Mouse (Mus musculus) ES-Bruce4 (cell line): ENCODE data around the gene Brpf1. TPM values are rescaled to one million over a fixed set of nuclear protein-coding genes. Genes with fewer than 3 reads are reported as not detected.

Experiments used
- H3K27ac ChIP-seq: 2 replicates; pipeline ENCODE4 v1.5.1; 2012; ENCODE audit warnings: low read length, inconsistent platforms; ENCODE audit not compliant: insufficient read depth
- H3K27me3 ChIP-seq: 2 replicates; pipeline ENCODE4 v1.6.1; 2012; ENCODE audit warnings: mild to moderate bottlenecking, low read length, inconsistent platforms; ENCODE audit not compliant: control insufficient read depth, poor library complexity, insufficient read depth, severe bottlenecking
- H3K36me3 ChIP-seq: 2 replicates; pipeline ENCODE4 v1.6.1; 2012; ENCODE audit warnings: inconsistent platforms, mild to moderate bottlenecking, low read length, moderate library complexity; ENCODE audit not compliant: control insufficient read depth, poor library complexity, insufficient read depth, severe bottlenecking
- H3K4me1 ChIP-seq: one replicate; pipeline ENCODE4 v1.8.1; 2011; ENCODE audit warnings: low read length; ENCODE audit not compliant: control insufficient read depth, insufficient read depth
- H3K4me3 ChIP-seq: 2 replicates; pipeline ENCODE4 v1.5.1; 2011; ENCODE audit warnings: low read depth, mild to moderate bottlenecking, low read length
- H3K9ac ChIP-seq: 2 replicates; pipeline ENCODE4 v1.6.1; 2012; ENCODE audit warnings: low read depth, mild to moderate bottlenecking, inconsistent platforms; ENCODE audit not compliant: poor library complexity, severe bottlenecking
- H3K9me3 ChIP-seq: replicated peaks from 2 replicates; pipeline ENCODE4 v1.6.1; 2012; ENCODE audit warnings: mild to moderate bottlenecking, low read length, inconsistent platforms; ENCODE audit not compliant: control insufficient read depth, poor library complexity, insufficient read depth, severe bottlenecking
- CTCF ChIP-seq: IDR thresholded peaks from one replicate; pipeline ENCODE4 v1.8.1; 2011; ENCODE audit warnings: low read depth, low read length
- EP300 ChIP-seq: IDR thresholded peaks from 2 replicates; pipeline ENCODE4 v1.6.1; 2011; ENCODE audit warnings: low read depth, low read length; ENCODE audit not compliant: insufficient read depth
- POLR2A ChIP-seq: IDR thresholded peaks from one replicate; pipeline ENCODE4 v1.8.1; 2011; ENCODE audit warnings: low read length; ENCODE audit not compliant: insufficient read depth
- polyA plus RNA-seq: library from polyadenylated mRNA; stranded (reverse); fragments of >200 nt; gene quantifications from 2 replicates; pipeline ENCODE4 v1.2.4, GENCODE M21; 2011; ENCODE audit warnings: low read depth; ENCODE audit not compliant: missing spikeins, insufficient read depth, insufficient read length

The Brpf1 gene
- polyA plus RNA-seq, 1 experiment: 26.7 TPM

DNA sequence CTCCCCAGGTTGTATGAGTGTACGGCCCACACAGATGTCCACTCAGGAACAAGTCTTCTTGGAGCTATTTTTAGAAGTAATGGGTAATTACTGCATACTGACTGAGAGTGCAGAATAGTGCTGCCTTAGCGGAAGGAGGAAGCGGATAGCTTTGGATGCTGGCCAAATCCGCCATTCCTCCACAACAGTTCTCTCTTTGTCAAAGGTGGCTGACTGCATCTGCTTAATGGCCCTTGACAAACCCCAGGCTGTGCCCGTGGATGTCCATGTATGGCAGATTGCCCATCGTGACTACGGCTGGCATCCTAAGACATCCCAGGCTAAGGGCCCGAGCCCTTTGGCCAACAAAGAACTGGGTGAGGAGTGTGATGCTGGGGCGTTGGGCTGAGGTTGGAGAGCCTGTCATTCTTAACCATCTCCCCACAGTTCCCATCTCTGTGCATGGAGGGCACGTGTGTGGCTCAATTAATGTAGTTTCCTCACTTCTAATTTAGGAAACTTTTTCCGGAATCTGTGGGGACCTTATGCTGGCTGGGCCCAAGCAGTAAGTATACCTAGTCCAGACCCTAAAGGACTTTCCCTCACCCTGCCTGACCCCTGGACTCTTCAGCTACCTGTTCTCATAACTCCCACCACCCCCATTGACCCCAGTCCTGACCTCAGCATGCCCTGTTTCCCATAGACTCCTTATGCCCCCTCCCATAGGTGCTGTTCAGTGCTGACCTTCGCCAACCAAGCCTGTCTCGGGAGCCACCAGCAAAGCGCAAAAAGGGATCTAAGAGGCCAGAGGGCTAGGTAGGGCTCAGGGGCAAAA is 26.4 kb downstream of the Brpf1 start:
- Histone ChIP-seq H3K27me3 (no peaks in the 10 kb centered on the region), H3K4me3 (no peak overlapping the region), H3K9ac (no peak overlapping the region), H3K36me3 (peaks cover 13% of the 10 kb centered on the region; the same call in 1 of the 2 replicates), H3K9me3 (no peaks in the 10 kb centered on the region), H3K4me1 (no peaks in the 10 kb centered on the region), H3K27ac (no peak overlapping the region)
- no peak for TF ChIP-seq POLR2A
- no peak for TF ChIP-seq EP300
- no peak for TF ChIP-seq CTCF

GRCm38 (mm10) chr6:113334216-113334615 is 27.3 kb downstream of the Brpf1 start:
- Histone ChIP-seq H3K27ac (no peak overlapping the region), H3K4me3 (no peak overlapping the region), H3K27me3 (no peaks in the 10 kb centered on the region), H3K9ac (no peak overlapping the region), H3K9me3 (no peaks in the 10 kb centered on the region), H3K36me3 (peaks cover 11% of the 10 kb centered on the region; the same call in 1 of the 2 replicates), H3K4me1 (no peaks in the 10 kb centered on the region)
- TF ChIP-seq EP300 (no peak), POLR2A (no peak), CTCF (no peak)

- H3K9me3 ChIP-seq: no peaks in the 10 kb centered on the region
- no peaks in the 10 kb centered on the region for H3K4me1 ChIP-seq
- TF ChIP-seq EP300: no peak
- H3K9ac ChIP-seq: no peak overlapping the region
- H3K36me3 ChIP-seq: peaks cover 9% of the 10 kb centered on the region; the same call in 1 of the 2 replicates
- no peak overlapping the region for H3K27ac ChIP-seq
- no peak overlapping the region for H3K4me3 ChIP-seq
- H3K27me3 ChIP-seq: no peaks in the 10 kb centered on the region
Observed at GRCm38 (mm10) chr6:113336852-113337620, 30.1 kb downstream of the Brpf1 start.

GRCm38 (mm10) chr6:113341574-113341973 is 34.6 kb downstream of the Brpf1 start:
- H3K36me3 ChIP-seq: no peaks in the 10 kb centered on the region
- no peaks in the 10 kb centered on the region for H3K9me3 ChIP-seq
- H3K4me1 ChIP-seq: no peaks in the 10 kb centered on the region
- no peaks in the 10 kb centered on the region for H3K27me3 ChIP-seq
- H3K9ac ChIP-seq: no peak overlapping the region
- TF ChIP-seq CTCF: no peak
- TF ChIP-seq POLR2A: no peak
- no peak for TF ChIP-seq EP300
- H3K27ac ChIP-seq: no peak overlapping the region
- no peak overlapping the region for H3K4me3 ChIP-seq

- Histone ChIP-seq H3K27me3 (no peaks in the 10 kb centered on the region), H3K9ac (no peak overlapping the region), H3K4me3 (no peak overlapping the region), H3K4me1 (no peaks in the 10 kb centered on the region), H3K36me3 (no peaks in the 10 kb centered on the region), H3K9me3 (no peaks in the 10 kb centered on the region), H3K27ac (no peak overlapping the region)
- TF ChIP-seq CTCF (no peak), EP300 (no peak)
Observed at GRCm38 (mm10) chr6:113342297-113342696, 35.4 kb downstream of the Brpf1 start.
